Mouse (Mus musculus): Measurements from ENCODE around the gene Slc4a8.

- TF ChIP-seq POLR2A (IDR thresholded peaks at IDR 0.05; ENCODE audit: low read depth, low read length) (no peak), CTCF (IDR thresholded peaks at IDR 0.05; ENCODE audit: borderline replicate concordance, insufficient read depth, low read length) (peak; percentile 3; the same call in 1 of the 2 replicates)
Measured at GRCm38 (mm10) chr15:100873155-100873554, 111.6 kb downstream of the Slc4a8 start.

Measured in embryonic fibroblast, embryonic 13.5 days (primary cell).